Mouse (Mus musculus) embryonic facial prominence, embryonic 12.5 days (tissue): ENCODE data around the gene Mcur1. TPM values are rescaled to one million over a fixed set of nuclear protein-coding genes. Genes with fewer than 3 reads are reported as not detected.

ENCODE experiments used
- ATAC-seq: fragments of 200-750 bp; cut with Nextera tagmentation; 2 replicates; pipeline ENCODE4 v1.8.0; 2017; ENCODE audit not compliant: insufficient number of reproducible peaks, insufficient read depth, low FRiP score, low TSS enrichment
- H3K27ac ChIP-seq: fragments of 300-500 bp; sonication (generic); 2 replicates; pipeline ENCODE4 v1.5.1; 2016; ENCODE audit warnings: mild to moderate bottlenecking
- H3K27me3 ChIP-seq: fragments of 300-500 bp; sonication (generic); 2 replicates; pipeline ENCODE4 v1.6.1; 2016; ENCODE audit warnings: mild to moderate bottlenecking, moderate library complexity
- H3K36me3 ChIP-seq: fragments of 300-500 bp; sonication (generic); 2 replicates; pipeline ENCODE4 v1.6.1; 2016; ENCODE audit warnings: mild to moderate bottlenecking
- H3K4me1 ChIP-seq: fragments of 300-500 bp; sonication (generic); 2 replicates; pipeline ENCODE4 v1.6.1; 2016
- H3K4me2 ChIP-seq: fragments of 300-500 bp; sonication (generic); replicated peaks from 2 replicates; pipeline ENCODE4 v1.6.1; 2016; ENCODE audit warnings: mild to moderate bottlenecking, moderate library complexity
- H3K4me3 ChIP-seq: fragments of 300-500 bp; sonication (generic); 2 replicates; pipeline ENCODE4 v1.5.1; 2016; ENCODE audit warnings: mild to moderate bottlenecking
- H3K9ac ChIP-seq: fragments of 300-500 bp; sonication (generic); 2 replicates; pipeline ENCODE4 v1.6.1; 2016; ENCODE audit warnings: mild to moderate bottlenecking, moderate library complexity
- H3K9me3 ChIP-seq: fragments of 300-500 bp; sonication (generic); 2 replicates; pipeline ENCODE4 v1.6.1; 2016; ENCODE audit warnings: mild to moderate bottlenecking, moderate library complexity
- WGBS: fragments of 180-500 bp; shearing (Covaris S2); methylation state at CpG from one replicate; pipeline ENCODE4 v1.1.7; 2016; 5-methylcytosine and 5-hydroxymethylcytosine counted together
- polyA plus RNA-seq: library from polyadenylated mRNA; unstranded; fragments of >200 nt; fragmentation: Nextera tagmentation; extraction: Ambion mirVana; gene quantifications from 2 replicates; pipeline ENCODE4 v1.2.1, GENCODE M21; 2016

Mcur1 gene
- polyA plus RNA-seq, 1 experiment from 2014 or later = 15.0 TPM

- H3K27ac ChIP-seq = no peak overlapping the region
Measured at GRCm38 (mm10) chr13:43521940-43522339, 38.1 kb downstream of the Mcur1 start.

DNA sequence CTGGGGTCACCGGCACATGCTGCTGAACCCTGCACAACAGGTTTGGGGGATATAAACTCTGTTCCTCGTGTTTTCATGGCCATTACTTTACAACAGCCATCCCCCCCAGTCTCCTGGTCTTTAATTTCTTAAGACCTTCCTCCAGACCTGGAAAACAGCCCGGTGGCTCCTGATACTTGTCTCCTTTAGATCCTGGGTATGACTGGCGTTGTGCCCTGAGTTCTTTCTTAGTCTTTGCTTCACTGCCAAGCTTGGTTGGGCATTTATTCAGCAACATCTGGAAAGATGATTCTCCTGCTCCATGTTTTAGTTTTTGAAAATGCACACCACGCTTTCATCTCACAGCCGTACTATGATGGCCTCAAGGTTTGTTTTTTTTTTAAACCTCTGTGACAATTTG is 40.7 kb downstream of the Mcur1 start:
- no peak for ATAC-seq
- 69% methylated on average over 6 of the region's 6 CpGs for WGBS

More at GRCm38 (mm10) chr13:43521940-43522339, 38.1 kb downstream of the Mcur1 start:
- ATAC-seq = no peak
- H3K27me3 ChIP-seq = no peaks in the 10 kb centered on the region
- WGBS = 90% methylated on average over 5 of the region's 5 CpGs
- H3K9ac ChIP-seq = no peak overlapping the region
- H3K36me3 ChIP-seq = no peaks in the 10 kb centered on the region
- H3K4me3 ChIP-seq = no peak overlapping the region
- no peaks in the 10 kb centered on the region for H3K9me3 ChIP-seq
- no peak overlapping the region for H3K4me2 ChIP-seq
- peaks cover 6% of the 10 kb centered on the region; the same call in 1 of the 2 replicates for H3K4me1 ChIP-seq

GRCm38 (mm10) chr13:43517371-43517770 is 42.6 kb downstream of the Mcur1 start:
- Histone ChIP-seq H3K27me3 (no peaks in the 10 kb centered on the region), H3K4me3 (no peak overlapping the region), H3K9me3 (no peaks in the 10 kb centered on the region), H3K9ac (no peak overlapping the region), H3K27ac (no peak overlapping the region), H3K4me1 (no peaks in the 10 kb centered on the region), H3K4me2 (no peak overlapping the region), H3K36me3 (no peaks in the 10 kb centered on the region)
- WGBS = 76% methylated on average over 8 of the region's 8 CpGs
- ATAC-seq = no peak

More for the DNA sequence above, 40.7 kb downstream of the Mcur1 start:
- Histone ChIP-seq H3K9ac (no peak overlapping the region), H3K4me3 (no peak overlapping the region), H3K4me2 (no peak overlapping the region), H3K4me1 (no peaks in the 10 kb centered on the region), H3K27ac (no peak overlapping the region), H3K9me3 (no peaks in the 10 kb centered on the region), H3K36me3 (no peaks in the 10 kb centered on the region), H3K27me3 (no peaks in the 10 kb centered on the region)

- Histone ChIP-seq H3K4me2 (no peak overlapping the region), H3K4me3 (no peak overlapping the region), H3K4me1 (no peaks in the 10 kb centered on the region), H3K27ac (no peak overlapping the region), H3K9me3 (no peaks in the 10 kb centered on the region), H3K27me3 (no peaks in the 10 kb centered on the region), H3K36me3 (no peaks in the 10 kb centered on the region), H3K9ac (no peak overlapping the region)
- no peak for ATAC-seq
- WGBS = 44% methylated on average over 6 of the region's 6 CpGs
Measured at GRCm38 (mm10) chr13:43516931-43517330, 43.1 kb downstream of the Mcur1 start.

- no peak overlapping the region for H3K9ac ChIP-seq
- no peaks in the 10 kb centered on the region for H3K9me3 ChIP-seq
- H3K4me3 ChIP-seq = no peak overlapping the region
- H3K27me3 ChIP-seq = no peaks in the 10 kb centered on the region
- H3K27ac ChIP-seq = no peak overlapping the region
- no peaks in the 10 kb centered on the region for H3K36me3 ChIP-seq
- 95% methylated on average over 5 of the region's 5 CpGs for WGBS
- ATAC-seq = no peak
- H3K4me1 ChIP-seq = no peaks in the 10 kb centered on the region
- no peak overlapping the region for H3K4me2 ChIP-seq
Measured at GRCm38 (mm10) chr13:43516119-43516518, 43.9 kb downstream of the Mcur1 start.

- 77% methylated on average over 8 of the region's 8 CpGs for WGBS
- no peaks in the 10 kb centered on the region for H3K4me1 ChIP-seq
- no peak for ATAC-seq
- H3K27ac ChIP-seq = no peak overlapping the region
- H3K9me3 ChIP-seq = no peaks in the 10 kb centered on the region
- H3K4me3 ChIP-seq = no peak overlapping the region
- H3K4me2 ChIP-seq = no peak overlapping the region
- no peaks in the 10 kb centered on the region for H3K36me3 ChIP-seq
- H3K9ac ChIP-seq = no peak overlapping the region
- H3K27me3 ChIP-seq = no peaks in the 10 kb centered on the region
Measured at GRCm38 (mm10) chr13:43514950-43515358, 45.0 kb downstream of the Mcur1 start.

GRCm38 (mm10) chr13:43512736-43513135 is 47.3 kb downstream of the Mcur1 start:
- no peak for ATAC-seq
- H3K4me3 ChIP-seq = no peak overlapping the region
- no peak overlapping the region for H3K4me2 ChIP-seq
- H3K9ac ChIP-seq = no peak overlapping the region
- H3K9me3 ChIP-seq = no peaks in the 10 kb centered on the region
- H3K36me3 ChIP-seq = no peaks in the 10 kb centered on the region
- WGBS = 82% methylated on average over 3 of the region's 3 CpGs
- H3K27me3 ChIP-seq = no peaks in the 10 kb centered on the region
- no peaks in the 10 kb centered on the region for H3K4me1 ChIP-seq
- no peak overlapping the region for H3K27ac ChIP-seq

DNA sequence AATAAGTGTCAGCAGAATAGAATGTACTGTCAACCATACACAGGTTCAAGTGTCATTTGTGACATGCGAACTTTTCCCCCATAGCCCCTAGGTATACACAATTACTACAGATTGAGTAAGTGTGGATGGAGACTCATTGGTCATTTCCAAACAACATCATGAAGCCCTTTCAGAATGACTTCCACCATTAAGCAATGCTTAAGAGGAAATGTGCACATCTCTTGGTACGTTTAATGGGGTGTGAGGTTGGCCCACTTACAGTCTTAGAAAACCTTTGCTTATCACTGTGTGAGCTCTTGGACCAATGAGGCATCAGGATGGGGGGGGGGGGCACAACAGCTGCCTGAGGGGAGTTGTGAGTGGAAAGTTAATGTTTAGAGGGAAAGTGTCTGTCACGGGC is 54.2 kb downstream of the Mcur1 start:
- Histone ChIP-seq H3K4me3 (no peak overlapping the region), H3K9me3 (no peaks in the 10 kb centered on the region), H3K4me1 (peaks cover 12% of the 10 kb centered on the region), H3K9ac (no peak overlapping the region), H3K36me3 (no peaks in the 10 kb centered on the region), H3K27ac (no peak overlapping the region), H3K27me3 (no peaks in the 10 kb centered on the region), H3K4me2 (no peak overlapping the region)
- no peak for ATAC-seq
- WGBS = 93% methylated on average over 3 of the region's 3 CpGs

DNA sequence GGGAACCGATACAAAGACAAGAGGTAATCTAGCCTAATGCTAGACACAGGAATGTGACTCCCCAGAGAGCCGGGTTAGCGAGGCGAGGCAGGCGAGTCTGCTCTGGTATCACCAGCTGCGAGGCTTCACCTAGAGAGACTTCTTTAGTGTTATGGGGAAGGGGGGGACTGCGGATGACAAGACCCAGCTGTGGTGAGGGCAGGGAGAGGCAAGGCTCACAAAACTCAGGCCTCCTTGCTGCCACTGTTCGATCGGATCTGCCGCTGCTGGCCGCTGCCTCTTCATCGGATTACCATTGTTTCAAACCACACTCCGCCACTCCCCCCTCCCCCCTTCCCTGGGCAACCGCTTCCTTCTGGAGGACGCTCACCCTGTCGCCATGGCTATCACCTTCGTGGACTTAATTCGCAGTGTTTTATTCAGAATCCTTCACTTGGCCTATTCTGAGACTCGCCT is 56.6 kb downstream of the Mcur1 start:
- H3K9ac ChIP-seq = peak overlapping the region; percentile 38
- H3K4me3 ChIP-seq = peak overlapping the region; percentile 30
- H3K36me3 ChIP-seq = no peaks in the 10 kb centered on the region
- no peaks in the 10 kb centered on the region for H3K27me3 ChIP-seq
- ATAC-seq = peak; percentile 68; the same call in 1 of the 2 replicates
- peak overlapping the region; percentile 71; the same call in 1 of the 2 replicates for H3K27ac ChIP-seq
- peaks cover 12% of the 10 kb centered on the region for H3K4me1 ChIP-seq
- WGBS = under 1% methylated on average over 19 of the region's 19 CpGs
- H3K9me3 ChIP-seq = no peaks in the 10 kb centered on the region
- H3K4me2 ChIP-seq = peak overlapping the region; percentile 53

DNA sequence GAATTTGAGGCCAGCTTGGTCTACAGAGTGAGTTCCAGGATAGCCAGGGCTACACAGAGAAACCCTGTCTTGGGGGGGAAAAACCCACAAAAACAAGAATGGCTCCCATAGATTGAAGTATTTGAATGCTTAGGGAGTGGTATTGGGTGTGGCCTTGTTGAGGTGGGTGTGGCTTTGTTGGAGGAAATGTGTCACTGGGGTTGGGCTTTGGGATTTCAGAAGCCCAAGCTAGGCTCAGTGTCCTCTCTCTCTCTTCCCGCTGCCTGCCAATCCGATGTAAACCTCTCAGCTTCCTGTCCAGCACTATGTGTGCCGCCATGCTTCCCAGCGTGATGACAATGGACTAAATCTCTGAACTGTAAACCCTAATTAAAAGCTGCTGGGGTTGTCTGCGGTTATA is 58.4 kb downstream of the Mcur1 start:
- Histone ChIP-seq H3K27me3 (no peaks in the 10 kb centered on the region), H3K9ac (no peak overlapping the region), H3K4me3 (no peak overlapping the region), H3K4me2 (no peak overlapping the region), H3K27ac (no peak overlapping the region), H3K36me3 (no peaks in the 10 kb centered on the region), H3K4me1 (peaks cover 15% of the 10 kb centered on the region), H3K9me3 (no peaks in the 10 kb centered on the region)
- WGBS = 86% methylated on average over 5 of the region's 5 CpGs
- no peak for ATAC-seq

DNA sequence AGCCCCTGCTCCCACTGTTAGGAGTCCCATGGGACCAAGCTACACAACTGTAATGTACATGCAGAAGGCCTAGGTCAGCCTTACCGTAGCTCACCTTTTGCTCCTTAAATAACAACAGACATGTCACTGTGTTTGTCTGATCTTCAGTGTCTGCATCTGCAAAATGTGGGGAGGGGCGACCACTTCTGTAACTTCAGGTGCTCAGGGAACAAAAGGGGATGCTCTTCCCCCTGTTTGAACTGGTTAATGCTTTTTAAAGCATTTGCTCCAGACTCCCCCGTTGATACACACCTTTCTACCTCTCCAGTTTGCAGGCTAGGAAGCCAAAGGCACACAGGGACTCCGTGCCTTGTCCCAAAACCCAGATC is 59.5 kb downstream of the Mcur1 start:
- H3K9me3 ChIP-seq = no peaks in the 10 kb centered on the region
- peaks cover 17% of the 10 kb centered on the region for H3K4me1 ChIP-seq
- WGBS = 90% methylated on average over 4 of the region's 4 CpGs
- H3K36me3 ChIP-seq = no peaks in the 10 kb centered on the region
- no peak overlapping the region for H3K27ac ChIP-seq
- H3K4me2 ChIP-seq = no peak overlapping the region
- no peak overlapping the region for H3K9ac ChIP-seq
- no peak for ATAC-seq
- no peaks in the 10 kb centered on the region for H3K27me3 ChIP-seq
- H3K4me3 ChIP-seq = no peak overlapping the region

- Histone ChIP-seq H3K4me1 (peaks cover 17% of the 10 kb centered on the region), H3K4me3 (no peak overlapping the region), H3K9me3 (no peaks in the 10 kb centered on the region), H3K27me3 (no peaks in the 10 kb centered on the region), H3K36me3 (no peaks in the 10 kb centered on the region), H3K27ac (no peak overlapping the region), H3K9ac (no peak overlapping the region), H3K4me2 (no peak overlapping the region)
- WGBS = 76% methylated on average over 7 of the region's 7 CpGs
- no peak for ATAC-seq
Measured at GRCm38 (mm10) chr13:43499731-43500482, 60.1 kb downstream of the Mcur1 start.
